Mouse (Mus musculus): Measurements from ENCODE around the gene Atp6v0a1.
A peak's percentile ranks its signal among the peaks of the same experiment; 100 is the strongest.

Gene Atp6v0a1

DNA sequence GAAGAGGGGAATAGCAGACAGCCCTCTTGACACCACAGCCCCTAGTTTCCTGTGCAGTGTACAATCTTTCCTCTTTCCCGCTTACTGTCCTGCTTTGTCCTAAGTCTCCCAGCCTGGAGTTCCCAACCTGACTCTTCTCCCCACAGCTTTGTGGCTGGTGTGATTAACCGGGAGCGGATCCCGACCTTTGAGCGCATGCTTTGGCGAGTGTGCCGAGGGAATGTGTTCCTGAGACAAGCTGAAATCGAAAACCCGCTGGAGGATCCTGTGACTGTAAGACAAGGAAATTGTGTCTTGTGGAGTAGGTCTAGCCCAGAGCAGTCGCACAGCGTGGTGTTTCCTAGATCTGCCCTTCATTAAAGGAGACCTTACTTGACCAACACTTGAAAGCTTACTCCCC is 17.9 kb downstream of the Atp6v0a1 start:
- no peak for DNase-seq (ENCODE audit: low read depth, low spot score)

DNA sequence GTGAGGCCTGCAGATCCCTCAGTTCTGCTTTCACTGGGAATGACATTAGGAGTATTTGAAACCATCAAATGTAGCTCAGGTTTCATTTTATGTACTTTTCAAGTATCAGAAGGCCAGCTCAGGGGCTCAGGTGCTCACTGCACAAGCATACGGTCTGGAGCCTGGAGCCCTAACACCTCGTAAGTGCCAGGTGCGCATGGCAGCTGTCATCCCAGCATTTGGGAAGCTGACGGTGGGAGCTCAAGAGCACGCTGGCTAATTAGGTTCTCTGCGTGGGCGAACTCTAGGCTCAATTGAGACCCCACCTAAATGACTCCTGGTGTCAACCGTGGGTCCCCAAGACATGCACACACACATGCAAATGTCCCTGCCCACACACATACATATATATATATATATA is 20.1 kb downstream of the Atp6v0a1 start:
- DNase-seq (ENCODE audit: low read depth, low spot score): no peak

DNA sequence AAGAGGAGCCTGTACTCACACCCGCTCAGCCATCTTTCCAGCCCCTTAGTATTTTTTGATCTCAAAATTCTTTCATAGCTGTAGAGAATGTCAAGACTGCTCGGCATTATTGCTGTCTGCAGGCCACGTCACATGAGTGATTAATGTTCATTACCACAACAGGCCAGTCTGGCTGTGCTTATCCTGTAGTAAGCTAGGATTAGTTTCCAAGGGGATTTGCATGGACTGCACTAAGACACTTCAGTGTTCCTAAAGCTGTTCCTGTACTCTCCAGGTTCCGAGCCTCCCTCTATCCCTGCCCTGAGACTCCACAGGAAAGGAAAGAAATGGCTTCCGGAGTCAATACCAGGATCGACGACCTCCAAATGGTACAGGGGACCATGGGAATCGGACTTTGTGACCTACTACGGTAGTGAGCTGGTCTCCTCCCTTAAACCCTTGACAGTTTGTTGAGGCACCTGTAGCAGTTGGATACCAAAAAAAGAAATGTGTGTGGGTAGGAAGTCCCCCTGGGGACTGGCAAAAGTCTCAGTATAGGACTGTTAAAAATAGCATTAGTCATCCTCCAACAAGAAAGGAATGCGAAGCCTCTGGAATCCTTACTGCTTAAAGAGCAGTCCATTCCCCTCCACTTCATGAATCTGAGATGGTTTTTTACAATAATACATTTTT is 21.0 kb downstream of the Atp6v0a1 start:
- DNase-seq (ENCODE audit: low read depth, low spot score): no peak

DNA sequence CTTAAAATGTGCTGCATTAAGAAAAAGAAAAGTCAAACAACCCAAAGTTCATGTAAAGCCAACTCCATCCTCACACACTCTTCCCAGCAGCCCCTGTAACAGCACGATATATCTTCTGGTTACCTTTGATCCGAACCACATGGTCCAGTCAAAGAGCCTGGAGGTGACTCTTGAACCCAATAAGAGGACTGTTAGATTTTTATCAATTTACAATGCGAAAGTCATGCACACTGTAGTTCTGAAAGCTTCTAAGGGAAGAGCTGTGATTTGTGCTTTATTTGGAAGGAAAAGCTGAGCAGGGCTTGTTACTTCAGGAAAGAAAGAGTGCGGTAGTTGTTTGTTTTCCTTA is 21.5 kb downstream of the Atp6v0a1 start:
- no peak for DNase-seq (ENCODE audit: low read depth, low spot score)

DNA sequence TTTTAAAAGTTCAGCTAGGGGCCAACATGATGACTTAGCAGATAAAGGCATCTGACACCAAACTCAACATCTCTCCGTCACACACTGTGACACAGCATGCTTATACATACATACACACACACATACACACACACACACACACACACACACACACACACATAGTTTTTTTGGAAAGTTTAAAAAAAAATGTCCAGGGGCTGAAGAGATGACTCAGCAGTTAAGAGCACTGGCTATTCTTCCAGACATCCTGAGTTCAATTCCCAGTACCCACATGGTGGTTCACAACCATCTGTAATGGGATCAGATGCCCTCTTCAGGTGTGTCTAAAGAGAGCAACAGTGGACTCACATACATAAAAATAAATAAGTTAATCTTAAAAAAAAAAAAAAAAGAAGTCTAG is 22.2 kb downstream of the Atp6v0a1 start:
- no peak for DNase-seq (ENCODE audit: low read depth, low spot score)

DNA sequence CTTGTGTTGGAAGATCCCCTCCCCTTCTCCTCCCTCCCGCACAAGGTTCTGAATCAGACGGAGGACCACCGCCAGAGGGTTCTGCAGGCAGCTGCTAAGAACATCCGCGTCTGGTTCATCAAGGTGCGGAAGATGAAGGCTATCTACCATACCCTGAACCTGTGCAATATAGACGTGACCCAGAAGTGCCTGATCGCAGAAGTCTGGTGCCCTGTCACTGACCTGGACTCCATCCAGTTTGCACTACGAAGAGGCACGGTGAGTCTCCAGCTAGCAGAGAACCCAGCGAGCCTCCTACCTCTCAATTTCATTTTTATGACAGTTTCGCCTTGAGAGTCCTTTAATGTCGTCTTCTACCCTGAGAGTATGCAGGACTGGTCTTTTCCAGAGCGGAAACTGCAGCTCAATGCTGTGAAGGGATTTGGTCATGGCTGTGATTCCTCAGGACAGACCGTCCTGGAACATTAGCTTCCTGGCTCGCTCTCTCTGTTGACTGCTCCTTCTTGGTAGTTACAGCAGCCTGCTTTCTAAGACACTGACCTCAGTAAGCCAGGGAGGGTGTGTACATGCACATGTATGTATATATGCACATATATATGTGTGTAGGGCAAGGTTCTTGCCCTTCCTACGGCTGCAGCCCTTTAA is 24.7 kb downstream of the Atp6v0a1 start:
- no peak for DNase-seq (ENCODE audit: low read depth, low spot score)

DNA sequence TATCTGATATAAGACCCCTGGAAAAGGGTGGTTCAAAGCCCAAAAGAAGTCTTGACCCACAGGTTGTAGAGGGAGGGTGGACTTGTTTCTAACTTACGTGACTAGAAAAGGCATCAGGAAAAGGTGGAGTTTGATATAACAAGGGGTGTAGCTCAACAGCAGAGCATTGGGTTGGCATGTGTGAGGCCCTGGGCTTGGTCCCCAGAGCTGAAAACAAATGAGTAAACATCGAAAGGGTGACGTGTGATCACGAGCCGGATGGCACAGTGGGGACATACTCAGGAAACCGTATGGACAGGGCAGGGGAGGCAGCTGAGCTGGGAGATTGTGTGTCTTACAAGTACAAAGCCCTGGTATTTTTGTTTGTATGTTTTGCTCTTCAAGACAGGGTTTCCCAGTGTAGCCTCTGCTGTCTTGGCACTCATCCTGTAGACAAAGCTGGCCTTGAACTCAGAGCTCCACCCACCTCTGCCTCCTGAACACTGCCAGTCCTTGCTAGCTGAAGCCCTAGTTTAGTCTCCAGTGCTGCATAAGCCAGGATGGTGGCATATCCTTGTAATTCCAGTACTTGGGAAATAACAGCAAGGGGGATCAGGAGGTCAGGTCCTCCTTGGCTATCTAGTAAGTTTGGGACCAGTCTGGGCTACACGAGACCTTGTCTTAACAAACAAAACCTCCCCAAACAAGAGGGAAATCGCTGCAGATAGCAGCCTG is 25.5 kb downstream of the Atp6v0a1 start:
- no peak for DNase-seq (ENCODE audit: low read depth, low spot score)

DNA sequence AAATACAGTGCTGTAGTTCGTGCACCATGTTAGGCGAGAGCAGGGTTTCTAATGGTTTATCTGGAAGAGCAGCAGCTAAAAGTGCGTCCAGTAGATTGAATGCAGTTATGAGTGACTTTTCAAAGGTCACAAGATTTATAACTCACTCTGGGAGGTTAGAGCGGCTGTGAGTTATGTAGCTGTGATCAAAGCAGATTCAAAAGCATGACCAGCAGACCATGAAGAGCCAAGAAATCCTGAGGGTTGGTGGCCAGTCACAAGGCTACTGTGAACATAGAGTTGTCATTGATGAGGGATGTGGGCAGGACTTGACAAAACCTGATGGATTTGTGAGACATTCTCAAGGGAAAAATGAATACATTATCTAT is 26.1 kb downstream of the Atp6v0a1 start:
- no peak for DNase-seq (ENCODE audit: low read depth, low spot score)

DNA sequence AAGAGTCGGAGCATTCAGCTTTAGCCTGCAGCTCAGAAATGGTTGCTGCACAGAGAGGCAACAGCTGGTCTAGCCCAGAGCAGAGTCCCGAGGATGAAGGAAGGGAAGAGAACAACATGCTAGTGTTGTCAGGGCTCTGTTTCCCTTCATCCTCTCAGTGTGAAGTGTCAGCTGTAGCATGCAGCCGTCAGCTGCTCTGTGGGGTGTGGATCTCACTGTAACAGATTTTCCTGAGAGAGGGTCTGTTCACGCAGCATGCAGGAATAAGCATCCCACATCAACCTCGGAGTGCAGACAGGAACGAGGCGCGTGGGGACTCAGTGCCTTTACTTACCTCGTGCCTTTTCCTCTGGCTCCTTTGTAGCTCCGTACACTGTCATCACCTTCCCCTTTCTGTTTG is 28.5 kb downstream of the Atp6v0a1 start:
- DNase-seq (ENCODE audit: low read depth, low spot score): no peak

DNA sequence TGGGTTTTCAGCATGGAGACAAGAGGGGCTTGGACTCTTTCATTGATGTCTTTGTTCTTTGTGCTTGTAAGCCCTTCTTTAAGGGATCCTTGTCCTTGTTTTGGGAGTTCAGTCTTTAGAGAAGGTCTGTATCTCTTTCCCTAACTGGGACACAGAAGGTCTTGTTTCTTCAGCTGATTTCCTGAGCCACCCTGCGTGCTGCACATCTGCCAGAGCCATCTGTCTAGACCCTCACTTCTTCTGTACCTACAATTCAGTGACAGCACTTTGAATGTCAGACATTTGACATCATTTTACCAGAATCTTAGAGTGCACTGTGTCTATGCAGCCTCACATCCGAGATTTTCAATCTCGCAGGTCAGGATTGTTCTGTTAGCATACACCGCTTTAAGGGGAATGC is 36.6 kb downstream of the Atp6v0a1 start:
- DNase-seq (ENCODE audit: low read depth, low spot score): no peak

DNA sequence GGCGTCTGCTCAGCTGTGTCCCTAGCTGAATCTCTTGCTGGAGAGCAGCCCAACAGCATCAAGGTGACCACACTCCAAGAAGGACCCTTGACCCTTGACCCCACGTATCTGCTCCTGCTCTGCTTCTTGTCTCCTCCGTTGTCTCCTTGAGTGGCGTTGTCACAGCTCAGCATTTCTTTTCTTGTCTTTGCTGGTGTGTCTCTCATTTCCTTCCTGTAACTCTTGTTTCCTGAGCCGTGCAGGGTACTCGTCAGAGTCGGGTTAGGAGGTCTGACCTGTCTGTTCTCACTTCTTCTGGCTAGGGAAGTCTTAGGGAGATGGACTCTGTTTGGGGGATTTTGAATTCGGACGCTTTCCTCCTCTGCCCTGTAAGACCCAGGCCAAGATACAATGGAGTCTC is 37.2 kb downstream of the Atp6v0a1 start:
- no peak for DNase-seq (ENCODE audit: low read depth, low spot score)

DNA sequence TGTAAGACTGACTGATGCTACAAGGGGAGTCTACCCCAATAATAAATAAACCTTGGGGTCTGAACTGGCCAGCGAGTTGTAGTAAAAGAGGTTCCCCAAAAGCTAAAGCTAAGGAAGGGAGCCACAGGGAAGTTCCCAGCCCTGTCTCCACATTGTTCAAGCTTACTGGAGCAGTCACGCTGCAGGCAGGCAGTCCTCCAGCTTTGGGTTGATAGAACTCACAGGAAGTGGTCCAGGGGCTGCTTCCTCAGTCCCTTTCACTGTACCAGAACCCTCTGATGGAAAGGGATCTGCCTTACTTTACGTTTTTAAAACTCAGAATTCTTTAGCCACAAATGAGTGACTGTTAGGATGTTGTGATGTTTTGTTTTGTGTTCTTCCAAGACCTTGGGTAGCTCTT is 38.2 kb downstream of the Atp6v0a1 start:
- no peak for DNase-seq (ENCODE audit: low read depth, low spot score)

DNA sequence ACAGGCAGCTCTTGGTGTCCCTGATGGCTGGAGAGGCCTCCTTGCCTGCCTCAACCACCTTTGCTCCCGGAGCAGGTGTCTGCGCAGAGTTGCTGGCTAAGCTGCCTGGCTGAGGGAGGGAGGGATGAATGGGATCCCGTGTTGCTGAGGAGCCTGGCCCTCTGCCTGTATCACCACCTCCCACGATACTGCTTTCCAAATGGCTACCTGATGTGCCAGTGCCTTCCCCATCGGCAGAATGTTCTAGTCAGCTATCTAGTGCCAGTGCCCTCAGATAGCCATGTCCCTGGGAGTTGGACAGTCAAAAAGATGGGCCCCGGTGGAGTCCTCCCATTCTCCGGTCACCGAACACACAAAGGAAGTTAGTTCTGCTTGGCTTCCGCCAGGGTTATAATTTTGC is 41.1 kb downstream of the Atp6v0a1 start:
- DNase-seq (ENCODE audit: low read depth, low spot score): no peak

DNA sequence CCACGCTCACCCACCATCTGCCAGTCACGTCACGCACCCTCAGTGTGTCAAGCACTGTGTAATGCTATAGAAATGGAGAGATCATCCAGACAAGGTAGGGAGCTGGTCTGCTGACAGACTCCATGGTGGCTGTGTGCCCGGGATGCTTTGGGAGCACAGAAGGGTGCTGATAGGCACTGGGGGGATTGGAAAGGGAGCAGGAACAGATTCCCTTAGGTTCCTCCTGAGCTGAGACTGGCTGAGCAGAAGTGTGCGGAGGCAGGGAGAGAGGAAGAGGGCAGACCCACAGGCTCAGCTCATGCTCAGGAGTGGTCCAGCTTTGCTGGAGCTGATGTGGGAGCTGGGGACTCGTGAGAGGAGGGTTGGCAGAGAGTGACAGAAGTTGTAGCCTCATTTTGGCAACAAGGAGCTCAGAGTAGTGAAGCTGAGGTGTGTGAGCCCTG is 41.8 kb downstream of the Atp6v0a1 start:
- no peak for DNase-seq (ENCODE audit: low read depth, low spot score)

DNA sequence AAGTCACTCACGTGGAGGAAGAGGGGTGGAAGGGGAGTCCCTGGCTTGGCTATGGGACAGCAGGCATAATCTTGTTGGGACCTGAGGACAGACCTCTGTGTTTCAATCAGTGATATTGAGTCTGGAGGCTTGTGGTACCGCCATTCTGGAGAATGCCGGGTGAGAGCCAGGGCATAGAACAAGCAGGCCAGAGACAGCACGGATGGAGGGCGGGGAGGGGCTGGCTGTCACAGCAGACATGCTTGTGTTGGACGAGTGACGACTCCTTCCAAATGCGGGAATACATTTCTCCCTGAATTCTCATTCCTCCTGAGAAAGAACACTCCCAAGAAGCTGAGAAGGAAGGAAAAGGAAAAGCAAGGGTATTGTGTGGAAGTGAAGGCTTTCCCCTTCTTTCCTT is 42.4 kb downstream of the Atp6v0a1 start:
- DNase-seq (ENCODE audit: low read depth, low spot score): no peak

DNA sequence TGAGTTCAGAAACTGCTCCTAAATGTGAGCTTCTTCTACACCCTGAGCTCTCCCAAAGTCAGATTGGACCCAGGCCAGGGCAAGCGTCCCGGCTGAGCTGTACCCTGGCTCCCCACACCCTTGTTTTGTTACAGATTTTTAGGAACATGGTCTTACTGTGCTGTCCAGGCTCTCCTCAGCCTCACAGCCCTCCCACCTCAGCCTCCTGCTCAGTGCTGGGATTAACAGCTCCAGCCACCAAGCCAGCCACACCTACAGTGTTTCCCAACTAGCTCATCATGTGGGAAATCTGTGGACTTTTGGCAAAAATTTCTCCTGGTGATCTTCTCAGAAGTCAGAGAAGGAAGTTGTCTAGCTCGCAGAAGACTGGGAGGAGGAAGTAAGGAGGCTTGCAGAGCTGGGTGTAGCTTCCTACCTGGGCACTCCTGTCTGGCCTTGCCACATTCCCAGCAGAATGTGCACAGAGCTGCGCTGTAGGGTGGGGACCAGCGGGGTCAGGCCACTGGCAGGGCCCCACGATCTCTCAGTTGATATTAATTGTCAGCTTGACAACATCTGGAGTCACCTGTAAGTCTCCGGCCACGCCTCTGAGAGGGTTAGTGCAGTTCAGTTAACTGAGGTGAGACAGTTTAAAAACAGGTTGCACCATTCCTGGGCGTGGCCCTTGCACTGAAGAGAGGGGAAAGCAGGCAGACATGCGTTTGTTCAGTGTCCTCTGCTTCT is 43.7 kb downstream of the Atp6v0a1 start:
- DNase-seq (ENCODE audit: low read depth, low spot score): no peak

DNA sequence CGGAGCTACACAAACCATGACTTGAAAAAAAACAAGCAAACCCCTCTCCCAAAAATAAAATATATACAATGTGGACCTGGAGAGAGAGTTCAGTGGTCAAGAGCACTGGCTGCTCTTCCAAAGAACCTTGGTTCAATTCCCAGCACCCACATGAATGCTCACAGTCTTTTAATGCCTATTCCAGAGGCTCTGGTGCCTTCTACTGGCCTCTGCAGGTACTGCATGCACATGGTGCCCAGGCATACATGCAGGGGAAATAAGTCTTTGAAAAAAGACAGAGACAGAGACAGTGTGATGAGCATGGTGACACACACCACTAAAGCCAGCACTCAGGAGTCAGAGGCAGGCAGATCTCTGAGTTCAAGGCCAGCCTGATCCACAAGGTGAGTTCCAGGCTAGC is 44.7 kb downstream of the Atp6v0a1 start:
- no peak for DNase-seq (ENCODE audit: low read depth, low spot score)

DNA sequence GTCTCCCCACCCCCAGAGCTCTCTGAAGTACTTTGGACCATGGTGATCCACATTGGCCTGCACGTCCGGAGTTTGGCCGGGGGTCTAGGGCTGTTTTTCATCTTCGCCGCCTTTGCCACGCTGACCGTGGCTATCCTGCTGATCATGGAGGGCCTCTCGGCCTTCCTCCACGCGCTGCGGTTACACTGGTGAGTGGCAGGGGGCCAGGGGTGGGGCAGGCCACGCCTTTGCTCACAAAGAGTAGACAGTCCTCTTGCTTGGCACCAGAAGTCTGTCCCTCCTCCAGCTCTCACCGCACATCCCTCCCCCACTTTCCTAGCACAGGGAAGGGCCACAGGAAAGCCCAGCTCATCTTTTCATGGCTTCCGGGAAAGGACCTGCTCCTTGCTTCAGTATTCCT is 46.2 kb downstream of the Atp6v0a1 start:
- no peak for DNase-seq (ENCODE audit: low read depth, low spot score)

DNA sequence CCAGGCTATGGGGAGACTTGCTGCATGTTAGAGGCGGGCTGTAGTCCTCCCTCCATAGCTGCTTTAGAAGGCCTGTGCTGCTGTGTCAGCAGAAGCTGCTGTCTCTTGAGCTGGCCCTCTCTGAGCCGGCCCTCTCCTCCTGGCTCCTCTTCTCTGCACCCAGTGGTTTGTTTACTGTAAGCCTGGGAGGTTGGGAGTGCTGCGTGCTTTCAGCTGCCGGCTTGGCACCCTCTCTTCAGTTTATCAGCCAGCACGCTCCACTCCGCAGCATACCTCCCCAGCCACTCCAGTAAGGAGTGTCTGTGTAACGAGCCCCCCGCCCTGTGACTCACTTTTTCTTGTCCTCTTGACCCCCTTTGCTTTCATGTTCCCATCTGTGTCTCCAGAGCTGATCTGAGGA is 47.6 kb downstream of the Atp6v0a1 start:
- DNase-seq (ENCODE audit: low read depth, low spot score): no peak

DNA sequence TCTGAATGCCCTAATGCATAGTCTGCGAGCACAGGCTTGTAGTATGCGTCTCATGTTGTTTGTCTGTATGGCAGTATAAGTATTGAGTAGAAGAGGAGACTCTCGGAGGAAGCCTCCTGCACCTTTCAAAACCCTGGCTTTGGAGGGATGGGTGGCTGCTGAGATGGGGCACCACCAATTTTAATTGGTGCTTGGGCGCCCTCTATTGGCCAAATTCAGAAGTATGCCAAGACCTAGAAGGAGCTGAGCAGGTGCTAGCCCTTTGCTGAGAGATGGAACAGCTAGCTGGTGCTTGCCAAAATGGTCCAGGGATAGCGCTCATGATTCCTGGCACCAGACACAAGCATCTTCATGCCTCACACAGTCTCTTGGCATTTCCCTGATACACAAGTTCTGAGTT is 48.6 kb downstream of the Atp6v0a1 start:
- DNase-seq (ENCODE audit: low read depth, low spot score): peak; percentile 70

DNA sequence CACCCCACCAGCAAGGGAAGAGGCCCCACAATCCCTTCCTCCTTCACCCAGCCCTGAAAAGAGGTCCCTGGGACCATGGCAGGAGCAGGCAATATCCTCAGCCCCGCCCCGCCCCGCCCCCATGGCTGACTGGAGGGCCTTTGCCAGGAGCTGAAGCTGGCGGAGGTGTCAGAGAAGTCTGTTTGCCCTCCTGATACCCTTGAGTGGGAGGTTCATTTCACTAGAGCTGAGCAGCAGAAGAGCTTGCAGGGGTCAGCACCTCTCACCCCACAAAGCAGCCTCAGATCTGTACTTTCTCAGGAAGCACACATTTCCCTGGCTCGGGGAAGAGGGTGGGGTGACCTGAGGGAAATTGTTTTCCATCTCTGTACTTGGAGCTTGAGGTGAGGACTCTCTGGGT is 49.5 kb downstream of the Atp6v0a1 start:
- DNase-seq (ENCODE audit: low read depth, low spot score): no peak

DNA sequence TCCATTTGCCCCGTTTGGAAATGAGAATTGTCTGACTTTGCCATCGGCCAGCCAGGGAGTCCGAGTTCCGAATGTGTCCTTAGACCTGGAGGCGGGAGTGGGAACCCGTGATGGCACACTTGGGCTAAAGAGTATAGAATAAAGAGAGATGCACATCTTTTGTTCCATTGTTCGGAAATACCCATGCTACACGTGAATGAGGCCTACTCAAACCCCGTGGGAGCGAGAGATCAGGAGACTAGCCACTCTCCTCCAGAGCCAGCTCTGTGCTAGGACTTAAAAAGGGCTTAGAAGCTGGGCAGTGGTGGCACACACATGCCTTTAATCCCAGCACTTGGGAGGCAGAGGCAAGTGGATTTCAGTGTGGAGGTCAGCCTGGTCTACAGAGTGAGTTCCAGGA is 50.2 kb downstream of the Atp6v0a1 start:
- no peak for DNase-seq (ENCODE audit: low read depth, low spot score)

DNA sequence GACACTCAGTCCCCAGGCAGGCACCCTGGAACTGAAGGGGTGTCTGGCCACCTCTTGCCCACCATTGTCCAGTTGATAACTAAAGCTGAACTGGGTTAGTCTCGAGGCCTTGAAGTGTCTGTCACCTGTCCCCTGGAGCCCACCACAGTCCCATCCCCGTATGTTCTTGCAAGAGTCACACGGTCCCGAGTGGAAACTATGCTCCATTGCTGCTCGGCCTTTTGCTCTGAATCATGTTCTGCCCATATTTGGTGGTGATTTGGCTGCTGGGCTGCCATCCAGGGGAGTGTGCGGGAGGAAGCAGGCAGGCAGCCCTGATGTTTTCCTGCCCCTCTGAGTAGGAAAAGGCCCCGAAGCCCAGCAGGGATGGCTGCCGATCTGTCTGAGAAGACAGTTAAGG is 50.9 kb downstream of the Atp6v0a1 start:
- DNase-seq (ENCODE audit: low read depth, low spot score): no peak

Data from c-Kit-negative CD71-positive TER-119-positive erythroid progenitor cells, embryonic 14.5 days (primary cell).